Mouse (Mus musculus) left cerebral cortex, postnatal 25 days (tissue): Measurements from ENCODE around the gene I0C0044D17Rik. TPM values are rescaled to one million over a fixed set of nuclear protein-coding genes. Genes with fewer than 3 reads are reported as not detected.
"Not testable (repeated sequence)": the region's sequence is repeated elsewhere in the genome, so short reads cannot be mapped to it uniquely, and the experiment has no call there.

Experiments used
- DNase-seq, 2 experiments: peaks; one replicate each; pipeline ENCODE4 v3.0.0; 2022; ENCODE audit warnings: low spot score in 2 of 2, mixed read lengths in 1 of 2
- intact Hi-C: fragments of 180-260 bp; cut with DNase I; formaldehyde crosslinking; loops from one replicate; pipeline ENCODE4 v1.15.1; 2025
- total RNA-seq, 2 experiments: library from RNA; stranded (reverse); gene quantifications; 2 replicates each; pipeline ENCODE4 v1.2.3; 2021

The I0C0044D17Rik gene
- not detected for total RNA-seq

- DNase-seq, intact Hi-C loops: not testable (repeated sequence)
These were observed at the start of gene I0C0044D17Rik for GRCm38 (mm10) chr4:98823740-98824139. I0C0044D17Rik (minus strand) TSS chr4:98823840.

GRCm38 (mm10) chr4:98865386-98866237 lies 42.0 kb upstream of the I0C0044D17Rik start:
- intact Hi-C loops = no loop called here
- peak; percentile 39 to 67 for DNase-seq

DNA sequence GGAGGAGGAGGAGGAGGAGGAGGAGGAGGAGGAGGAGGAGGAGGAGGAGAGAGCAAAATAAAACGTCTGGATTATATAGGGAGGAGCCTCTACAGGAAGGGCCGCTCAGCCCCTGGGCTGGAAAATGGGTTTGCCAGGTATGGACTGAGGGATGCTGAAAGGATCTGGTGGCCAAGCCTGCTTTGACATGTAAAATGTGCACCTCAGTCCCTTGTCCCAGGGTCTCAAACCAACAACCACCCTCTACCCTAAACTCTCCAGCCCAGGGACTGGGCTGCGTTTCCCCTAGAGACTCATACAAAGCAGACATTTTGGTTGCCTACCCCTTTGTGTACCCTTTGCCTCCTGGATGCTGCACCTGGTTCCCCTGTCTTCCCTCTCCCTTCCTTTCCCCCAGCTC lies 40.9 kb upstream of the I0C0044D17Rik start:
- intact Hi-C loops = no loop called here

GRCm38 (mm10) chr4:98864094-98864493 lies 40.5 kb upstream of the I0C0044D17Rik start:
- intact Hi-C loops = no loop called here

More for the DNA sequence above, 40.9 kb upstream of the I0C0044D17Rik start:
- DNase-seq = no peak

GRCm38 (mm10) chr4:98863451-98863850 lies 39.8 kb upstream of the I0C0044D17Rik start:
- intact Hi-C loops = no loop called here
- DNase-seq = no peak

More at GRCm38 (mm10) chr4:98864094-98864493, 40.5 kb upstream of the I0C0044D17Rik start:
- DNase-seq = no peak

DNA sequence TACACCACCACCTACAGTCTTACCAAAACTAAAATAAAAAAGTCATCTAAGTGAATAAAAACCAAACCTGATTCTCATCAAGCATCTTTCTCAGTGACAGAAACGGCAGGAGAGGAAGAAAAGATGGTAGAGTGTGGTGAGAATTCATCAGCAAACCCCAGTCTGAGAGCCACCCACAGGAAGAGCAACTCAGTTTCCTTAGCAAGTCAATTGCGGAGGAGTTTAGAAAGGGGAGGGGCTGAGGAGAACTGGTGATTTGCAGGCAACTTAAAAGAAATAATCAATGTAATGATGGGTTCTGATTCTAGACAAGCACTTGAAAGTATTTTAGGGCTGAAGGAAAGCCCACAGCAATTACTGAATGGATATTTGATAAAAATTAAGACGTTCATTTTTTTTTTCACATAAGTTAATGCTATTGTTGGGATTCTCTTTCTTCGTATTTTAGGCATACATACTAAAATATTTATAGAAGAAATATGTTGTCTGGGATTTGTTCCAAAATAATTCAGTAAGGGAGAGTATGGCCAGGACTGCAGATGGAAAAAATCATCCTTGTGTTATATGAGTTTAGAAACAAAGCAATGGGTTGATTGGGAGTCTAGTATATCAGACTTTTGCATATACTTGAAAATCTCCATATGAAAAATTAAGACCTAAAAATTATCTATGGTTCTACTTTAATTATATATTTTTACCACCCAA lies 34.7 kb upstream of the I0C0044D17Rik start:
- intact Hi-C loops = no loop called here
- peak in 1 of 2 experiments; percentile 36 for DNase-seq

DNA sequence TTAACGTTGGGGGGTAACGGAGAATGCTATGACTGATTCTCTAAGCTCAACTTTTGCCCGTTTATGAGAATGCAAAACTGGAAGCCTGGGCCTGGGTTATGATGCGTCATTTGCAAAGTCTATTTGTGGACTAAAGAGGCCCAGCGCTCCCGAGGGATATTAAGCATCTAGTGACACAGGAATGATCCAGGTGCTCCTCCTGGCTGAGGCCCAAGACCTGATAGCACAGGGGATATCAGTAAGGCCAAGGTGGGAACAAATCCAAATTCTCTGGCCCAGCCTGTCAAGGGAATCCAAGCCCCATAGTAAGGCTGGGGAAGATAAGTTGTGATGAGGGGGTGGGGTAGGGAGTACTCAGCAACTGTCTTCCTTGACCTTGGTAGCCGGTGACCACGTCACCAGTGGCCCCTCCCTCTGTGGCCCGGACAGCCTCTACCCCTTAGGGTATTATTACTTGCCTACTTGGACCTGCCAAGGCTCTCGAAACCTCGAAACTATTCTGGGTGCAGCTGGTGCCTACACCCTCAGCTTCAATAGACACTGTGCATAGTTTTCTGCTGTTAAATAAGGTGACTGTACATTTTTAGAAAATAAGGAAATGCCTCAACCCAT lies 33.5 kb upstream of the I0C0044D17Rik start:
- DNase-seq = no peak
- intact Hi-C loops = no loop called here

- intact Hi-C loops = no loop called here
- no peak for DNase-seq
These were observed 30.3 kb upstream of the I0C0044D17Rik start for GRCm38 (mm10) chr4:98853926-98854325.

- DNase-seq, intact Hi-C loops: not testable (repeated sequence)
These were observed 26.8 kb upstream of the I0C0044D17Rik start for GRCm38 (mm10) chr4:98850485-98850884.

DNA sequence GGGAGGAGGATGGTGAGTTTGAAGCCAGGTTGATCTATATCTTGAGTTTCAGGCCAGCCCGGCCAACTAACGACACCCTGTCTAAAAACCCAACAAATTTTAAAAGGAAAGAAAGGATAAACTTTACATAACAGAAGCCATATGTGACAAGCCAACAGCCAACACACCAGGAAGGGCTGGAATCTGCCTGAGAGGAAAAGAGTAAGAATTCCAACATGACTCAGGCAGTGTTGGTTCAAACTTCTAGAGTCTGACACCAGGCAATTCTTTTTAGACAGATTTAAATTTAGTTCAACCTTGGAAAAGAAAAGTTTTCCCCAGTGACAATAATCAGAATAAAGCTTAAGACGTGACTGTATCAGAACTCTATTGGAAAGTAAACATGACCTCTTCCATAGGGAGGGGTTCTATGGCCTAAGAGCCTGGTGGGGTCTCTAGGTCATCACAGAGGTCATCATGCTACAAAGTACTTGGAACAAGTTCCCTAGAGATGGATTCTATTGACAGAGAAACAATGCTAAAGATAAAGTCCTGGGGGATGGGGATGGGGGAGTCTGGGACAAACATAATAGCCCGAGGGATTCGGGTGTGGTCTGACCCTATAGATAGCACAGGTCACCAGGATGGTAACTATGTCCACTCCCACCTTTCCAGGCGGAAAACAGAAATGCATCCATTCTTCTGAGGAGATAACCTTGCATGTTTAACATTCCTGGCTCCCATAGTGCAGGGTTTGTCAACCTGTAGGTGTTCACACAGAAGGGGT lies 23.7 kb upstream of the I0C0044D17Rik start:
- intact Hi-C loops = no loop called here
- DNase-seq = peak in 1 of 2 experiments; percentile 22

DNA sequence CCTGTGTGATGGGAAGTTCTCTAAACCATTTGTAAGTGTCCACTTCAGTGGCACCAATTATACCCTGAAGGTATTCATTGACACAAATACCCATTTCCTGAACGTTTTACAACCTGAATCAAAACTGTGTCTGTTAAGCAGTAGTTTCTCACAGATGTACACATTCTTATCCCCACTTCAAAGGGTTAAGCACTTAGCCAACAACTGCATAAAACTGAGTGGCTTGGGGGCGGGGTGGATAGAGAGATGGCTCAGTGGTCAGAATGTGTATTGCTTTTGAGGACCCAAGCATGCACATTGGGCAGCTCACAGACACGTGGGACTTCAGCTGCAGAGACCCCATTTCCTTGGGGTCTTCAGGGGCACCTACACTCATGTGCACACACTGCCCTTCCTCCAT lies 22.8 kb upstream of the I0C0044D17Rik start:
- intact Hi-C loops = no loop called here
- DNase-seq = no peak

GRCm38 (mm10) chr4:98845687-98846125 lies 22.1 kb upstream of the I0C0044D17Rik start:
- intact Hi-C loops = no loop called here
- no peak for DNase-seq

DNA sequence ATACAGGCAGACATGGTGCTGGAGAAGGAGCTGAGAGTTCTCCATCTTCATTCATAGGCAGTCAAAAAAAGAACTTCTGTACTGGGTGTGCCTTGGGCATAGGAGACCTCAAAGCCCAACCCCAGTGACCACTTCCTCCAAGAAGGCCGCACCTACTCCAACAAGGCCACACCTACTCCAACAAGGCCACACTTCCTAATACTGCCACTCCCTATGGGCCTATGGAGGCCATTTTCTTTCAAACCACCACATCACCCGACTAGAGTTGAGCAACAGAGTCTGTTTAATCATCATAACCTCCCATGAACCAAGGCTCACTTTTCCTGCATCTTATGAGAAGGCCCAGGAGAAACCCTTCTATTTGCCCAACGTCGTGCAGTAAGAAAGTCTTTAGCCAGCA lies 21.6 kb upstream of the I0C0044D17Rik start:
- no peak for DNase-seq

GRCm38 (mm10) chr4:98843906-98844597 lies 20.4 kb upstream of the I0C0044D17Rik start:
- intact Hi-C loops = no loop called here
- DNase-seq = no peak

More for the DNA sequence above, 21.6 kb upstream of the I0C0044D17Rik start:
- intact Hi-C loops = no loop called here

DNA sequence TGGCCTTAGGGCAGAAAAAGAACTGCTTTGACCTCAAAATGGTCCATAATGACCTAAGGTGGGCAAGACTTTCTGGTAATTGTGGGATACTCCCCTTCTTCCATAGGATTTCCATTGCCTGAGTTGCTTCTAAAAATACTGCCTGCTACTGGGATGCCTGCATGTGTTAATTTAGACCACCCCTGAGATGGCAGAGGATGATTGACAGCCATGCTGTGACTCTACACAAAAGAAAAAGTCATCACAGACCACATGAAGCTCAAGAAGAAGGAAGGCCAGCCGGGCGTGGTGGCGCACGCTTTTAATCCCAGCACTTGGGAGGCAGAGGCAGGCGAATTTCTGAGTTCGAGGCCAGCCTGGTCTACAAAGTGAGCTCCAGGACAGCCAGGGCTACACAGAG lies 17.6 kb upstream of the I0C0044D17Rik start:
- intact Hi-C loops, DNase-seq: not testable (repeated sequence)

DNA sequence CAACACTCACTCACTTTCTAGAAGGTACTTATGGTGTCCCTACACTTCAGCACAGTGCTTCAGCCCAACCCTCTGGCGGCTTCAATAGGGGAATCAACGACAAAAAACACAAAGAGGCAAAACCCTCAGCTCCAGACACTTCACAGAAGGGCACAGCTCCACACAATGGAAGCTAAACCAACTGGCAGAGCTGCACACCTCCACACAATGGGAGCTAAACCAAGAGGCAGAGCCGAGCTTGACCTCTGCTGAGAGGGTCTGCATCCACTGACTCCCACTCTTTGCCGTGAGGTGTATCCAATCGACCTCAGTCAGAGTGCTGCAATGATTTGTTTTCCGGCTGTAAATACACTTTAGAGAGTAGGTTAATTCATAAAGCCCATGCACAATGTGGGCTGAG lies 16.9 kb upstream of the I0C0044D17Rik start:
- no peak for DNase-seq
- intact Hi-C loops = no loop called here

- DNase-seq = no peak
- intact Hi-C loops = no loop called here
These were observed 15.3 kb upstream of the I0C0044D17Rik start for GRCm38 (mm10) chr4:98838913-98839312.

DNA sequence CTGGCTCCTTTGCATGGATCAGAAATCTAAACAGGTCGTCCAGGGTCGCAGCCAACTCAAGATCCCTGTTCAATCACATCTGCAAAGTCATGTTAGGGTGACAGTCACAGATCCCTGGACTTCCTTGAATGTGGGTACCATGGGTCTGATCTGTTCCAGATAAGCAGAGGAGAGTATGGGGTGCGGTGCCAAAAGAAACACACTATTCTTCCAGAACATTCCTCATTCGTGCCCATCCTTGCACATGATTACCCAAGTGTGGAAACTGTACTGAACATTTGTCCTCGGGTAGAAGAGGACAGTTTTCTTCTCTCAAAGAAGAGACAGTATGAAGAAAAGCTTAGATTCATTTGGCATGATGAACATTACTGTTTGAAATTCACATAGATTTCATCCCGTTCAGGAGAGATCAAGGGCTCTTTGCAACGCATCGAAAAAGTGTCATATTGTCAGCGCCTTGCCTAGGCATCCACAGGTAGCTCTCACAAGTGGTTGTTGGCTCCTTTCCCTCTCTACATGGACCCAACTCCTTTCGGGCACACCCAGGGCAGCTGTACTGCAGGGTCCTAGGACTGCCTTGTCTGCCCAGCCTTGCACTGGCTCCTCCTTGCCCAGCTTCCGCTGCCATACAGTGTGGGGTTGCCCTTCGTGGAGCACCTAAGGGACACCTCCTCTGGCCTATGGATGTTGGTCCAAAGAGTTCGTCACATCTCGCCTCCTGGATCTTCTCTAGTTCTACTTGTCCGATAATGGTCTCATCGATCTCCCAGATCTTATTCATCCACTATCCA lies 14.3 kb upstream of the I0C0044D17Rik start:
- no peak for DNase-seq
- intact Hi-C loops = no loop called here
